Mouse (Mus musculus) hindbrain, embryonic 11.5 days (tissue): ENCODE data around the gene Dusp28. TPM values are rescaled to one million over a fixed set of nuclear protein-coding genes. Genes with fewer than 3 reads are reported as not detected.

Experiments
- ATAC-seq: fragments of 200-750 bp; cut with Nextera tagmentation; 2 replicates; pipeline ENCODE4 v1.8.0; 2017; ENCODE audit warnings: mild to moderate bottlenecking, moderate TSS enrichment, moderate library complexity; ENCODE audit not compliant: low FRiP score
- DNase-seq: peaks from one replicate; pipeline ENCODE4 v3.0.0-alpha.2; 2015; ENCODE audit warnings: low spot score
- H3K27ac ChIP-seq: fragments of 300-500 bp; sonication (generic); 2 replicates; pipeline ENCODE4 v1.5.1; 2014; ENCODE audit warnings: mild to moderate bottlenecking, low read depth, low read length
- H3K27me3 ChIP-seq: fragments of 300-500 bp; sonication (generic); 2 replicates; pipeline ENCODE4 v1.6.1; 2014; ENCODE audit warnings: mild to moderate bottlenecking, low read length, moderate library complexity, mixed read lengths; ENCODE audit not compliant: control insufficient read depth, insufficient read depth
- H3K36me3 ChIP-seq: fragments of 300-500 bp; sonication (generic); 2 replicates; pipeline ENCODE4 v1.6.1; 2014; ENCODE audit warnings: mild to moderate bottlenecking, low read length, moderate library complexity, mixed read lengths; ENCODE audit not compliant: control insufficient read depth, insufficient read depth
- H3K4me1 ChIP-seq: fragments of 300-500 bp; sonication (generic); replicated peaks from 2 replicates; pipeline ENCODE4 v1.6.1; 2014; ENCODE audit warnings: low read length, mixed read lengths; ENCODE audit not compliant: control insufficient read depth, insufficient read depth
- H3K4me2 ChIP-seq: fragments of 300-500 bp; sonication (generic); replicated peaks from 2 replicates; pipeline ENCODE4 v1.6.1; 2014; ENCODE audit warnings: mild to moderate bottlenecking, low read depth, low read length
- H3K4me3 ChIP-seq: fragments of 300-500 bp; sonication (generic); 2 replicates; pipeline ENCODE4 v1.5.1; 2014; ENCODE audit warnings: low read depth, low read length
- H3K9ac ChIP-seq: fragments of 300-500 bp; sonication (generic); 2 replicates; pipeline ENCODE4 v1.6.1; 2014; ENCODE audit warnings: low read depth, low read length
- H3K9me3 ChIP-seq: fragments of 300-500 bp; sonication (generic); 2 replicates; pipeline ENCODE4 v1.6.1; 2016; ENCODE audit warnings: low read length; ENCODE audit not compliant: control insufficient read depth
- WGBS: fragments of 180-500 bp; shearing (Covaris S2); extraction: QIAGEN DNeasy Blood & Tissue Kit; methylation state at CpG from one replicate; pipeline ENCODE4 v1.1.7; 2014; 5-methylcytosine and 5-hydroxymethylcytosine counted together
- polyA plus RNA-seq: library from polyadenylated mRNA; unstranded; fragments of >200 nt; fragmentation: Nextera tagmentation; extraction: Ambion mirVana; gene quantifications from 2 replicates; pipeline ENCODE4 v1.2.1, GENCODE M21; 2014

Dusp28 gene
- polyA plus RNA-seq, 1 experiment from 2014 or later, result 8.5 TPM

GRCm38 (mm10) chr1:92911721-92912138 lies 4.9 kb downstream of the Dusp28 start:
- 43% methylated on average over 8 of the region's 8 CpGs for WGBS

GRCm38 (mm10) chr1:92912286-92912685 lies 5.5 kb downstream of the Dusp28 start:
- DNase-seq (peak; percentile 31), ATAC-seq (no peak)
- Histone ChIP-seq H3K9ac (no peak overlapping the region), H3K4me1 (peaks cover 8% of the 10 kb centered on the region), H3K4me2 (peak overlapping the region; percentile 96), H3K36me3 (0 out of 2 replicates have a peak, but pooled peaks cover 3% of the 10 kb centered on the region), H3K27ac (no peak overlapping the region), H3K4me3 (peak overlapping the region; percentile 86; the same call in 1 of the 2 replicates), H3K9me3 (no peaks in the 10 kb centered on the region), H3K27me3 (peaks cover 5% of the 10 kb centered on the region; the same call in 1 of the 2 replicates)
- WGBS, result 43% methylated on average over 1 of the region's 1 CpGs

More at GRCm38 (mm10) chr1:92911721-92912138, 4.9 kb downstream of the Dusp28 start:
- DNase-seq, result no peak
- Histone ChIP-seq H3K4me3 (peak overlapping the region; percentile 86), H3K9ac (peak overlapping the region; percentile 90), H3K4me2 (peak overlapping the region; percentile 96), H3K4me1 (peaks cover 9% of the 10 kb centered on the region), H3K27ac (no peak overlapping the region), H3K27me3 (peaks cover 5% of the 10 kb centered on the region; the same call in 1 of the 2 replicates), H3K9me3 (no peaks in the 10 kb centered on the region), H3K36me3 (0 out of 2 replicates have a peak, but pooled peaks cover 3% of the 10 kb centered on the region)
- ATAC-seq, result no peak

DNA sequence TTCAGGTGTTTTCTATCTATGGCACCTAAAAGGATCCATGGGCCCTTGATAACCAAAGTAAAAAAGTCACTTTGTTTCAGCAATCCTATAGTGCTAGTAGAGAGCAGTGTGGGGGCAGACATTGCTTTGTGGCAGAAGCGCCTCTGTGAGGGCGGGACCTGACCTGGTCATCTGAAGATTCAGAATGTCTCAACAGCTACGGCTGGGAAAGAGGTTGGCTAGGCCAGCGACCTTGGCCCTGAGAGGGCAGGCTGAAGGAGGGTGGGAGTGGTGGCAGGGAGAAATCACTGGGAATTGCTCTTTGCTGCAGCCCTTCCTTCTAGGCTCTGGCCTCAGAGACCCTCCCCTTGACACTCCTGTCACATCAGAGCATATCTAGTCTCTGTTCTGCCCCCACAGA lies 7.5 kb downstream of the Dusp28 start:
- H3K4me1 ChIP-seq, result peaks cover 8% of the 10 kb centered on the region
- WGBS, result 80% methylated on average over 4 of the region's 4 CpGs
- H3K9ac ChIP-seq, result no peak overlapping the region
- H3K36me3 ChIP-seq, result peaks cover 6% of the 10 kb centered on the region; the same call in 1 of the 2 replicates
- H3K4me3 ChIP-seq, result no peak overlapping the region
- DNase-seq, result no peak
- no peak for ATAC-seq
- H3K27ac ChIP-seq, result no peak overlapping the region
- H3K27me3 ChIP-seq, result peaks cover 3% of the 10 kb centered on the region; the same call in 1 of the 2 replicates
- no peak overlapping the region for H3K4me2 ChIP-seq
- no peaks in the 10 kb centered on the region for H3K9me3 ChIP-seq

DNA sequence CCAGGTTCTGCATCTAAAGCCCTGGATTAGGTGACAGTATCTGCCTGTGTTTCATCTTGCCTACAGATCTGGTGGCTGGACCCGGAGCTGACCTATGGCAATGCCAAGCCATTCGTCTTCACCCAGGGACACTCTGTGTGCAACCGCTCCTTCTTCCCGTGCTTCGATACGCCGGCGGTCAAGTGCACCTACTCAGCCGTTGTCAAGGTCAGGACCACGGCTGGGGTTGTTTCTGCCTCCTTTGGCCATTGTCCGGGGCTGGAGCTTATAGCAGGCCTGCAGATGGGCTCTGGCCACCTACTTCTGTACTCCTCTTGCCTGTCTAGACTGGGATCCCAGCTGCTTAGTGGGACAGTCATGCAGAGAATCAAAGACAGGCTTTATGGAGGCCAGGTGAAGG lies 8.2 kb downstream of the Dusp28 start:
- H3K4me3 ChIP-seq, result no peak overlapping the region
- DNase-seq (no peak), ATAC-seq (no peak)
- 95% methylated on average over 11 of the region's 11 CpGs for WGBS
- no peak overlapping the region for H3K4me2 ChIP-seq
- H3K9me3 ChIP-seq, result no peaks in the 10 kb centered on the region
- no peak overlapping the region for H3K9ac ChIP-seq
- H3K27me3 ChIP-seq, result no peaks in the 10 kb centered on the region
- H3K4me1 ChIP-seq, result peaks cover 2% of the 10 kb centered on the region
- H3K27ac ChIP-seq, result no peak overlapping the region
- H3K36me3 ChIP-seq, result peaks cover 6% of the 10 kb centered on the region; the same call in 1 of the 2 replicates

DNA sequence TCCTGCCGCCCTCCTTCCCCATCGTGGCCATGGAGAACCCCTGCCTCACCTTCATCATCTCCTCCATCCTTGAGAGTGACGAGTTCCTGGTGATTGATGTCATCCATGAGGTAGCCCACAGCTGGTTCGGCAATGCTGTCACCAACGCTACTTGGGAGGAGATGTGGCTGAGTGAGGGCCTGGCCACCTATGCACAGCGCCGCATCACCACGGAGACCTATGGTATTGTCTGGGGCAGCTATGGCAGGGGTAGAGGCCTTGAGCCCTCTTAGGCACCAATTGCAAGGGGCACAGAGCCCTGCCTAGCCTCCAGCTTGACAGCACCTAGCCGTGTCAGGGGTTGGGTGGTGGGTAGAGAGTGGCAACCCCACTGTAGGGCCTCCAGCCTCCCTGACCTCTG lies 9.9 kb downstream of the Dusp28 start:
- Histone ChIP-seq H3K4me3 (no peak overlapping the region), H3K27me3 (no peaks in the 10 kb centered on the region), H3K9ac (no peak overlapping the region), H3K9me3 (no peaks in the 10 kb centered on the region), H3K4me1 (no peaks in the 10 kb centered on the region; the same call in 1 of the 2 replicates), H3K27ac (no peak overlapping the region), H3K4me2 (no peak overlapping the region), H3K36me3 (peaks cover 6% of the 10 kb centered on the region; the same call in 1 of the 2 replicates)
- DNase-seq (no peak), ATAC-seq (no peak)
- 92% methylated on average over 9 of the region's 9 CpGs for WGBS

GRCm38 (mm10) chr1:92919151-92919550 lies 12.4 kb downstream of the Dusp28 start:
- WGBS, result 97% methylated on average over 11 of the region's 11 CpGs
- H3K9me3 ChIP-seq, result no peaks in the 10 kb centered on the region

GRCm38 (mm10) chr1:92919775-92920174 lies 13.0 kb downstream of the Dusp28 start:
- DNase-seq, result no peak
- no peak overlapping the region for H3K9ac ChIP-seq
- H3K27me3 ChIP-seq, result no peaks in the 10 kb centered on the region
- 90% methylated on average over 12 of the region's 12 CpGs for WGBS
- no peaks in the 10 kb centered on the region for H3K9me3 ChIP-seq
- no peak overlapping the region for H3K4me3 ChIP-seq
- peaks cover 6% of the 10 kb centered on the region; the same call in 1 of the 2 replicates for H3K36me3 ChIP-seq
- no peak overlapping the region for H3K27ac ChIP-seq
- no peak overlapping the region for H3K4me2 ChIP-seq
- no peaks in the 10 kb centered on the region for H3K4me1 ChIP-seq
- no peak for ATAC-seq

More at GRCm38 (mm10) chr1:92919151-92919550, 12.4 kb downstream of the Dusp28 start:
- H3K4me1 ChIP-seq, result no peaks in the 10 kb centered on the region
- H3K27me3 ChIP-seq, result no peaks in the 10 kb centered on the region
- H3K36me3 ChIP-seq, result peaks cover 6% of the 10 kb centered on the region; the same call in 1 of the 2 replicates
- H3K27ac ChIP-seq, result no peak overlapping the region
- ATAC-seq (no peak), DNase-seq (no peak)
- H3K9ac ChIP-seq, result no peak overlapping the region
- no peak overlapping the region for H3K4me2 ChIP-seq
- no peak overlapping the region for H3K4me3 ChIP-seq

GRCm38 (mm10) chr1:92920474-92921200 lies 13.9 kb downstream of the Dusp28 start:
- H3K27me3 ChIP-seq, result no peaks in the 10 kb centered on the region
- DNase-seq (no peak), ATAC-seq (no peak)
- H3K27ac ChIP-seq, result no peak overlapping the region
- H3K4me3 ChIP-seq, result no peak overlapping the region
- 89% methylated on average over 7 of the region's 7 CpGs for WGBS
- H3K9me3 ChIP-seq, result no peaks in the 10 kb centered on the region
- no peak overlapping the region for H3K9ac ChIP-seq
- no peak overlapping the region for H3K4me2 ChIP-seq
- H3K36me3 ChIP-seq, result peaks cover 3% of the 10 kb centered on the region; the same call in 1 of the 2 replicates
- H3K4me1 ChIP-seq, result no peaks in the 10 kb centered on the region

DNA sequence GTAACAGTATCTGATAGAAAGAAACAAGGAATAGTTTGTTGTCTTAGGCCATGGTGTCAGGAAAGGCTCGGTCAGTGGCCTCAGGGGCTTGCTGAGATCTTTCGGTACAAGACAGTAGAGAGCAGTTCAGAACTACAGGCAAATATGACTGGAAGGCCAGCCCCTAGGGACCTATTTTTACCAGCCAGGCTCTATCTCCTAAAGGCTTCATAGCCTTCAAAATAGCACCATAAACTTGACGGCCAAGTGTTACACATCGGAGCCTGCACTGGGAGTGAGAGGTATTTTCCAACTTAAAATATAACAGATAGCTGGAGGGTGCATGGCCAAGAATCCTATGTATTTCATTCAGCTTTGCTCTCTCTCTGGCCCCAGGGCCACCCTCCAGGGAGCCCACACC lies 14.7 kb downstream of the Dusp28 start:
- Histone ChIP-seq H3K9ac (no peak overlapping the region), H3K4me2 (no peak overlapping the region), H3K27ac (no peak overlapping the region), H3K4me3 (no peak overlapping the region), H3K9me3 (no peaks in the 10 kb centered on the region), H3K36me3 (peaks cover 3% of the 10 kb centered on the region; the same call in 1 of the 2 replicates), H3K27me3 (no peaks in the 10 kb centered on the region), H3K4me1 (no peaks in the 10 kb centered on the region)
- WGBS, result 90% methylated on average over 4 of the region's 4 CpGs
- ATAC-seq (no peak), DNase-seq (no peak)
